Mouse (Mus musculus) spleen, postnatal 36 days (tissue): ENCODE data around the gene Ppard.
"Not testable (repeated sequence)": the region's sequence is repeated elsewhere in the genome, so short reads cannot be mapped to it uniquely, and the experiment has no call there.

Experiments
- DNase-seq, 2 experiments: peaks; one replicate each; pipeline ENCODE4 v3.0.0; 2022; ENCODE audit warnings: low spot score in 2 of 2, mixed read lengths in 1 of 2

Ppard gene

DNA sequence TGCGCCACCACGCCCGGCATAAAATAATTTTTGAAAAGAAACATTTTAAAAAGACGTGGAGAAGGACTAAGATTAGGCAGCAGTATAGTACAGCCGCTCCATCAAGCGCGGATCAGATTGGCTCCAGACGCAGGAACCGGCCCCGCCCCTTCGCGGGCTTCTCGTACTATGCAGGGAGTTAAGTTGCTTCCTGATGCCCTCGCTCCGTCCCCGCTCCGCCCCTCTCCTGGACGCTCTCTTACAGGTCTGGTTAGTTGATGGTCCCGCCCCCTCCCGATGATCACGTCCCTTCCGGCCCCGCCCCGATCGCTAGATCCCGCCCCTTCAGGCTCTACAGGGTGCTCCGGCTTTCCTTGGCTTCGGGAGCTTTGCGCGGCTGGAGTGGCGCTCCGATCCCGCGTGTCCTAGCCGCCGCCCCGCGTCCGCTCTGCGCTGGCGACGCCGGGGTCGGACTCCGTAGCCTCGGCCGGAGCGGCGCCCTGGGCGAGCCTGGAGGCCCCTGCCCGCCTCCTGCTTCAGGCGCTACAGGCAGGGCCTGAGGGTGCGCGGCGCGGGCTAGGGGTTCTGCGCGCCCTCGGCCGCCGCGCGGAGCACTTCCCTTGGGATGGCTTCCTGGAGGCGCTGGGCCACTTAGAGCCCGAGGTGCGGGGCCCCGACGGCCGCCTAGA, 80.8 kb downstream of the Ppard start, which contains the start of gene Fance:
TSS of gene Fance (plus strand) at position 308 of the 668 bp plus-strand sequence.
- peak; percentile 96 to 98 for DNase-seq

DNA sequence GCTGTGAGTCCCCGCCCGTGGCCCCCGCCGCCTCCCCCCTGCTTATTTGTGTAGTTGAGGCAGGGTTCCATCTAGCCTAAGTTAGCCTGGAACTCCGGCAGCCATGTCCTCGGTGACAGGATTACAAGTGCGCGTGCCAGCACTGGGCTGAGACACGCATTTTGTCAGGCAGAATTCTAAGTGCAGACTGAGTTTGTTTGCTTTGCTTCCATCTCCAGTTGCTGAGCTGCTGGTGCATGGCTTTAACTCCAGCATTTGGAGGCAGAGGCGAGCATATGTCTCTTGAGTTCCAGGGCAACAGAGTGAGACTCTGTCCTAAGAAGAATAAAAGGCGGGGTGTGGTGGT, 81.4 kb downstream of the Ppard start:
- no peak for DNase-seq

DNA sequence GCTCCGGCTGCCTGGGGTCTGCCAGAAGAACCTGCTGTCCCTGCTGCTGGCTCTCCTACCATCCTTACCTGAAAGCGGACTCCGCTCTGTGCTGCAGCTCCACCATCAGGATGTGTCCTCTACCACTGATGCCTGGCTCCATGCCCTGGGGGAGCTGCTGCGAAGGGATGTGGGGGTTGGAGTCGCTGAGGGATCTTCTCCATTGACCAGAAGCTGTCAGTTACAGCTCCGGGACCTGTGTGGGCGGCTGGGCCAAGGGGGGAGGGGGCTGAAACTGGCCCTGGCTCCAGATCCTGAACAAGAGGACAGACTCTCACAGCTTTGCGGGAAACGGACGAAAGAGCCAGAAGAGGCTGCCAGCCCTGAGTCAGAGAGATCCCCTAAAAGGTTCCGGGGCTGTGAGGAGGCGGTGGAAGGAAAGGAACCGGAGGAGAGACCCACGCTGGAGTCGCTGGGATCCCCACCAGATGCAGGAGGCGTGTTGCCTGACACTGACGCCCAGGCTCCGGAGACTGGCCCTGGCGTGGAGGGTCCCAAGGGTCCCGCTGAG, 83.2 kb downstream of the Ppard start:
- no peak for DNase-seq

DNA sequence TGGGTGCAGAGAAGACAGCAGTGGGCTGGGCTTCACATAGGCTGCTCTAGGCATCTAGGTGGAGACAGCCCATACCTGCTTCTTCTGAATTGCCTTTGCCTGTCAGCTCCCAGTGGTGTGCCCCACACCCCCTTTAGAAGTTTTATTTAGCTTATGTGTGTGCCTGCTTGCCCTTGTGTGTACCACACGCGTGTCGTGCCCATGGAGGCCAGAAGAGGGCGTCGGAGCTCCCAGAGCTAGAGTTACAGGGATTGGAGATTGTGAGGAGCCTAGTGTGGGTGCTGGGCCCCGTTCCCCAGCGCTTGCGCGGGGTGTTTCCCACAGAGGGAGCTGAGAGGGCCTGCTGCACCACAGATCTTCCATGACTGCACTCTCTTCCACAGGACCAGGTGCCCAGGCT, 84.0 kb downstream of the Ppard start:
- DNase-seq: no peak

DNA sequence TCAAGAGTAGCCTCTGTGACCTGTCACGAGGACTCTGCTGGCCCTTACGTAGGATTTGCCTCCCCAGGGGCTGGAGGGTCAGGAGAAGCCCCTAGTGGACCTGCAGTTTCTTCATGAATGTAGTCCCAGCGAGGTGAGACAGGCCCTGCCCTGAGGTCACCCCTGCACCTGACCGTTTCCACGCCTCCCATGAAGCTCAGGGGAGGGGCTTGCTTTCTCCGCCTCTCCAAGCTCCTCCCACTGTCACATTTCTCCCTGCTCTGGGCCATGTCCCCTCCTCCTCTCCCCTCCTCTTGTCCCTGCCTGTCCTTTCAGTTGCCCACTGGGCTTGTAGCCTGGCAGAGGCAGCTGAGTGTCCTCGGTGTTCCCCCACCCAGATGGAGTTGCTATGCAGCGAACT, 84.6 kb downstream of the Ppard start:
- no peak for DNase-seq

DNA sequence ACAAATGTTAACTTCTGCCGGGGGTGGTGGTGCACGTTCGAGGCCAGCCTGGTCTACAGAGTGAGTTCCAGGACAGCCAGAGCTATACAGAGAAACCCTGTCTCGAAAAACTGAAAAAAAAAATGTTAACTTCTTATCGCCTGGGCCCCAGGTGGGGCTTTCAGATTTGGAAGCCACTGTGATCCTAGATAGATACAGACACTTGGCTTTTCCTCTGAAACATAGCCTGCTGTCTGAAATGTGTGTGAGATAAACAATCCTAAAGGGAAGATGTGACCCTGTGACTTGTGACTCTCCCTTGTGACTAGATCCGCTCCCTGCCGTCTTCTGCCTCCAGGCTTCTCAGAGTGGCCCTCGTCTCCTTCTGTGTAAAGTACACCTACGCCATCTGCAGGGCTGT, 85.2 kb downstream of the Ppard start:
- no peak for DNase-seq

- no peak for DNase-seq
Observed at GRCm38 (mm10) chr17:28321700-28322099, 89.2 kb downstream of the Ppard start.

DNA sequence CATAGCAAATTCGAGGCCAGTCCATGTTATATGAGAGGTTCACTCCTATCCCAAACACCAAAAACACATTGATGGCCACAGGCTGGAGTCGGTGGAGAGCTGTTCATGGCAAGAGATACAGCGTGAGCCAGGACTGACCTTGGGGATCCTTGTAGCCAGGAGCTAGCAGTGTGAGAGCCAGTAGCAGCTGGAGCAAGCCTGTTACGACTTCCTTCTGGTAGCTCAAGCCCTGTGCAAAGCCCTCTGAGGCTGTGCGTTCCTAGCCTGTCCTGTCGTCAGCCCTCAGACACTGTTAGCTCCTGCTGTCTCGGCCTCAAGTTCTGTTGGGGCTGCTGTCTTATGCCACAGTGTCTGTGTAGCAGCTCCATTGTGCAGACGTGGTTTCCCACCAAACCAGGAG, 91.3 kb downstream of the Ppard start:
- no peak for DNase-seq

GRCm38 (mm10) chr17:28324416-28324815, 91.9 kb downstream of the Ppard start:
- DNase-seq: not testable (repeated sequence)

DNA sequence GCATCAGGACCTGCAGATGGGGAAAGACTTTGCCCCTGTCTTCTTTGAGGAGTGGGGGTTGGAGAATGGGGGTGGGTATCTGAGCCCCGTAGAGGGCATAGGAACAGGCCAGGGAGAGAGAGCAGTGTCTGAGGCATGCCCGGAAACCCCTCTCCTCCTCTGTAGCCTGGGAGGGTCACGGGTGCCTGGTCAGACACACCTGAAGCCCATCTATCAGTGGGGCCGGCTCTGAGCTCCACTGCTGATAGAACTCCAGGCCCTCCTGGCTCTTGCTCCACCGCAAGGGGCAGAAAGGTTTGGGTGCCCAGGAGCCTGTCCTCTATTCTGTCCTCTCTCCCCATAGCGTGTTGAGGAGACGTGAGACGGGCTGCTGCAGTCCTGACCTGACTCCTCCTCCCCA, 93.3 kb downstream of the Ppard start:
- DNase-seq: no peak

DNA sequence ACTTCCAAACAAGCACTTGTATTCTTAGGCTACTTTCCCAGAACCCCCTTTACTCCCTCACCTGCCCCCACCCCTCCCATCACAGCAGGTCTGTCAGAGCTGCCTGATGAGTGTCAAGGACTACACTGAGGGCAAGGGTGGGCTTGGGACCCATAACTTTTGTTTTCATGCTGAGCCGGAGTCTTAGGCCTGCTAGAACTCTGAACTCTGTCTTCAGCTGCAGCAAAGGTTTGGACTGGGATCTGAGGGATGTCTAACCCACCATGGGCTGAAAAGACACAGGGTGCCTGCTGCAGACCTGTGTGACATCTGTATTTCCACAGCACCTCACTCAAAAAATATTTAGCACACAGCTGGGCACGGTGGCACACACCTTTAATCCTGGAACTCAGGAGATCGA, 94.5 kb downstream of the Ppard start:
- no peak for DNase-seq

DNA sequence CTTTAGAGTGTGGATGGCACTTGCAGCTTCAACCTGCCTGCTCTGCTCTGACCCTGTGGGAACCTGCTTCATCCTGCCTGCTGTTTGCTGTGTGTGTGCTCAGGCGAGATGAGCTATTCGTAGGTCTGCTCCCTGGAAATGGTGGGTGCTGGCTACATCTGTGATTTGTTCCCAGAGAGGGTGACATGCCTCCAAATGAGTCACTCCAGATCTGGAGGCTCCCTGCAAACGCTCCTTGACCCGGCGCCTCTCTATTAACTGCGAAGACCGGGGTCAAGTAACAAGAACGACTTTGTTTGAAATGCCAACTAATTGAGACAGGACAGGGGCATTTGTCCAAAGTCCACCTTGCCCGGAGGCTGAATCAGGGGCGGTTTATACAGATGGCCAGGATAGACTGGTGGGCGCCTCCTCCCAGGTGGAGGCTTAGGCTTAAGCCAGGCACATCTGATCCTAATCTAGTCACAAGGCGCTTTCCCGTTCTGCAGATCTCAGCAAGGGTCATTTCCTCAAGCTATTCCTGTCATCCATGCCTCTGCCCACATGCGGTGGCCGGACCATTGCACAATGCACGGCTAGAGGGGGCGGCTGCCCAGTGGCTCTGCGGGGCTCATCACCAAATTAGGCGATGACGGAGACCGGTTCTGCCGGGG, 95.3 kb downstream of the Ppard start:
- DNase-seq: no peak

- DNase-seq: peak; percentile 94 to 95
Observed at GRCm38 (mm10) chr17:28328366-28328928, 95.9 kb downstream of the Ppard start, which contains the start of gene Rpl10a. Rpl10a (plus strand) TSS chr17:28328471.

DNA sequence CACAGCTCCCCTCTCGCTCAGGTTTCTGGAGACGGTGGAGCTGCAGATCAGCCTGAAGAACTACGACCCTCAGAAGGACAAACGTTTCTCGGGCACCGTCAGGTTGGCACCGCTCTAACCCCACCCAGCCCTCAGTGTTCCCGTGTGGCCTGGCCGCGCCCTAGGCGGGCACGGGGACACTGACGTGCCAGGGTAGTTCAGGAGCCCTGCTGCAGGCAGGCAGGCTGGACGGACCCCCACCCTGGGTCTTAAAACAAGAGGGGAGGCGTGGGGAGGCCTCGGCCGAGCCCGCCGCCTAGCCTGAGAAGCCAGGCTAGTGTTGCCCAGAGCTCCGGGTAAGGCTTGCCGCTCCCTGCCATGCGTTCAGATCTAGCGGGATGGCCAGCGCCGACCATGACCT, 96.4 kb downstream of the Ppard start:
- peak in 1 of 2 experiments; percentile 39 for DNase-seq

GRCm38 (mm10) chr17:28329503-28330231, 97.2 kb downstream of the Ppard start:
- DNase-seq: no peak

- no peak for DNase-seq
Observed at GRCm38 (mm10) chr17:28330232-28330546, 97.7 kb downstream of the Ppard start.

DNA sequence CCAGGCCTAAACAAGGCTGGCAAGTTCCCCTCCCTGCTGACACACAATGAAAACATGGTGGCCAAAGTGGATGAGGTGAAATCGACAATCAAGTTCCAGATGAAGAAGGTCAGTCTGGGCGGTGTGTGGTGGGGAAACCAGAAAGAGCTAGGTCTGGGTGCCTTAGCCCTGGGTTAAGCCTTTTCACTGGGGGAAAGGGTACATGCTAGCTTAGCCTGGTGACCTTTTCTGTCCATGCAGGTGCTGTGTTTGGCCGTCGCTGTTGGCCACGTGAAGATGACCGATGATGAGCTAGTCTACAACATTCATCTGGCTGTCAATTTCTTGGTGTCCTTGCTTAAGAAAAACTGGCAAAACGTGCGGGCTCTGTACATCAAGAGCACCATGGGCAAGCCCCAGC, 98.1 kb downstream of the Ppard start:
- not testable (repeated sequence) for DNase-seq

GRCm38 (mm10) chr17:28331241-28332112, 99.0 kb downstream of the Ppard start:
- DNase-seq: no peak

DNA sequence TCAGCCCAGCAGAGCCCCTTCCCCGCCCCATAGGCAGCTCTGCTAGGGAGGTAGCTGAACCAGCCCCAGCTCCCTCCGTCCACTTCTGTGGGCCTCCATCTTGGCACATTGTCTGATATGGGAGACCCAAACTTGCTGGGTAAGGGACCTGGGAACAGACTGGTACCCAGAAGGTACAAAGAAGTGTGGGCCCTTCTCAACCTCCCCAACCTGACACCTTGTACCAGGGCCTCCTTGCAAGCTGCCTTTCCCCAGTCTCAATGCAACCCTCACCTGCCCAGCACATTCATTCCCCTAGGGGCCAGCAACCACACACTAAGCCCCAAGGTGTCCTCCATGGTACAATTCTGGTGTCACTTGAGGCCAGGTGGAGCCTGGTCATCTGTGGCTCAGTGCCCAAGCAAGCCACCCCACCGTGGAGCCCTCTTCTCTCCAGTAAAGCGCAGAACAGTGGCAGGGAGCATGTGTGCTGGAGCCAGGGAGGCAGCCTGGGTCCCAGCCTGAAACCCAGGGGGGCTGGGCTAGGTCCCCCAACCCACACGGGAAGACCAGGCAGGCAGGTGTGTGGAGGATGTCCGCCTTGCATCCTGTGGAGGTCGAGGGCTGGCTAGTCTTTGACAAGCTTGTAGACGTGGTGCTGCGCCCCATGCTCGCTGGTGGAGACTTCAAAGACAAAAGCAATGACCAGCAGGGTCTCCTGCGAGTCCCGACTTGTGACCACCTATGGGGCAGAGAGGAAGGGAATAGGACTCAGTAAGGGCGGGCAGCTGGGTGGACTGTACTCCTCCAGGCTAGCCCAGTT, 99.8 kb downstream of the Ppard start:
- no peak for DNase-seq

GRCm38 (mm10) chr17:28332915-28333546, 100.5 kb downstream of the Ppard start:
- DNase-seq: no peak
